Mouse (Mus musculus) testis, postnatal 10 days (tissue): ENCODE measurements around the gene Olfr792.

Experiments used
- DNase-seq: peaks from one replicate; pipeline ENCODE4 v3.0.0; 2021; ENCODE audit warnings: low spot score

Olfr792 gene

DNA sequence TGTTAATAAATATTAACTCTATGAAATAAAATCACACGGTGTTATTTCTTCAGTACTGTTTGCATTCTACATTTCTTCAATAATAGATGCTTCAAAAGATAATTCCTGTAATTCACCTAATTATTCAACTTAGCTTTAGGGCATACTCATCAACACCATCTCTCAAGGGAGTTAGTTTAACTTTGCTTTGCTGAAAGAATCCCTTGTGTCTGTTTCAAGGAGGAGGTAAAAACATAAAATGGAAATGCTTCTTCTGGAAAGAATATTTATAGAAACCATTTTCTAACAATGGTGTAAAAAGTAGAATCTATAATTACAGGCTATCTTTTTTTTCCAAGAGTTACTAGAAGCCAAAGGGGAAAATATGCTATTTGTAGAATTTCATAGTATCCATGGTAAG is at the start of gene Olfr792:
Olfr792 (plus strand) TSS at position 301 of the 400 bp plus-strand sequence.
- no peak for DNase-seq

DNA sequence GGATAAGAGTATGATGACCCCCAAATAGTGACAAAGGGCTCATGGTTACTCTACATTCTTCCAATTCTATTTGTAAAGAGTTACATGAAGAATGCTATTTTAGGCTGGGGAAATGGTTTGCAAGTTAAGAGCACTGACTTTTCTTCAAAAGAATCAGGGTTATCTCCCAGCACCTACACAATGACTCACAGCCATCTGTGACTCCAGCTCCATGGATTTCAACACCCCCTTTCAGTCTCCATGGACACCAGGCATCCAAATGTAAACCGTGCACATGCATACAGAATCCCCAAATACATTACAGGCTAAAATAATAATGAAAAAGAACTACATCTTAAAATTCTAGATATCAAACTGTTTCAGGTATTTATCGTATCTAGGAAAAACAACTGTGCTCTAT is 48.9 kb upstream of the Olfr792 start:
- DNase-seq, result no peak

DNA sequence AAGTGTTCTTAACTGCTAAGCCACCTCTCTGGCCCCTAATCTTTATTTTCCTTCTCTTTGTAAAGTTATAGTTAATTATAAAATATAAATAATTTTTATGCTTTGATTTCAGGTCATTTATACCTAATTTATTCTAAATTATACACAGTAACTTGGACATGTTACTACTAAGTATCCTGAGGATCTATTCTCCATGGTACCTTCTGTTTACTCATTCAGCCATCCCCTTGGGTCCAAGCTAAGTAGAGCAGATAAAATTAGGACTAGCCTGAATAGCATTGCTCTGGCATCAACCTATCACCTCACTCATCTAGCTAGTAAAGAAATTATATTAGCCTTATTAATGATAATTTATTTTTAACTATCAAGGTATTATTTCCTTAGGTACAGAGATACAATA is 40.8 kb upstream of the Olfr792 start, which contains the start of gene Olfr790:
Olfr790 (plus strand) TSS at position 301 of the 400 bp plus-strand sequence.
- no peak for DNase-seq

DNA sequence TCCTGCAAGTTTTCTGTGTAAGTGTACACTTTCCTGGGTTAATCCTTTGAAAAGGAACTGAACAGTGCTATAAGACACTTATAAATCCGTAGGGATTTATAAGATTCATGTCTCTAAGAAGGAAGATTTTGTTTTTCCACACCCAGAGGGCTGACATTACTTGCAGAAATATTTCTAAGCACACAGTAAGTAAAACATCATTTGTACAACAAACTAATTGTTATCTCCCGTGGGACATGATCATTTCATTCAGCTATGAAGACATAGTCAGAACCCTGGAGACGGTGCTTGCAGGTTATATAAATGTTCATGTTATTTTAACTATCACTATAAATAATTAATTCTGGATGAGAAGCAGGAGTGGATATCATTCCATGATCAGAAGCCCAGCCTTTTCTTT is 17.5 kb upstream of the Olfr792 start, which contains the start of gene Olfr791:
Olfr791 (plus strand) TSS at position 301 of the 400 bp plus-strand sequence.
- DNase-seq, result no peak

DNA sequence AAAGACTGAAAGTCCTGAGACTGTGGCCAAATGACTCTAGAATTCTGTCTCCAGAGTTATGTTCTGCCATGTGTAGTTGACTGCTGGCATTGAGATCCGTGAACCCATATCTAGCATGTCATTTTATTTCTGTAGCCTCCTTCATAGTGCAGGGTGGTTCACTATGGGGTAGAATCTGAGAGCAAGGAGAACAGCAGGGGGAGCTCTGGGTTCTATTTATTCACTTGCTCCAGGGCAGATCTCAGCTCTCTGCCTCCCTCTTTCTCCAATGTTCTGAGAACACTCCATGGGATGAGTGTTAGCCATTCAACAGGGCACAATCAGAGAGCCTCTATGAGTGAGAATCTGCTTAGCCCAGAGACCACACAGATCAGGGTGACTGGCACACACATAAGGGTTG is 10.4 kb downstream of the Olfr792 start:
- DNase-seq, result no peak

GRCm38 (mm10) chr10:129567355-129567754 is 28.4 kb downstream of the Olfr792 start, which contains the start of gene Olfr794:
Gene Olfr794 (plus strand): TSS chr10:129567655.
- no peak for DNase-seq

DNA sequence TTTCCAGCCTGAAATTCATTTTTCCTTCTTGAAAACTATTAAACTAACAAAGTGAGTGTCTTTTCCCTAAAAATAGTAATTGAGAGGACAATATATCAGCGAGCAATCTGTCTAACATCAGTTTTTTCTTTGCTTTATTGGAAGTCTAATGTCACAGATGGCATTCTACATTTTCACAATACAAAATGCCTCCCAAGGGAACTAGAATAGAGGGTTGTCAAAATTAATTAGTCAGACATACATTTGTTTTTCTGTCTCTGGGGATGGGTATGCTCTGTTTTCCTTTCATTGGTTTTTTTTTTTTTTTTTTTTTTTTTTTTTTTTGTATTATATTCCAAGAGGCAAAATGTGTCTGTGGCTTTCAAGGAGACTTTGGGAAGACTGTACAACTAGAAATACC is 38.1 kb downstream of the Olfr792 start:
- DNase-seq, result no peak
